Mouse (Mus musculus): ENCODE data around the gene Kremen1.

Kremen1 gene

GRCm38 (mm10) chr11:5215401-5216187 lies 45.8 kb downstream of the Kremen1 start:
- no peak for DNase-seq

GRCm38 (mm10) chr11:5214483-5215040 lies 46.8 kb downstream of the Kremen1 start:
- DNase-seq, result no peak

GRCm38 (mm10) chr11:5203054-5203453 lies 58.3 kb downstream of the Kremen1 start:
- no peak for DNase-seq

- DNase-seq, result no peak
These were observed 59.3 kb downstream of the Kremen1 start for GRCm38 (mm10) chr11:5201799-5202680.

GRCm38 (mm10) chr11:5199879-5200278 lies 61.5 kb downstream of the Kremen1 start:
- no peak for DNase-seq

- no peak for DNase-seq
These were observed 64.3 kb downstream of the Kremen1 start for GRCm38 (mm10) chr11:5197068-5197467.

- DNase-seq, result no peak
These were observed 64.8 kb downstream of the Kremen1 start for GRCm38 (mm10) chr11:5196583-5196982.

- no peak for DNase-seq
These were observed 67.8 kb downstream of the Kremen1 start for GRCm38 (mm10) chr11:5193576-5193881.

GRCm38 (mm10) chr11:5192840-5193575 lies 68.3 kb downstream of the Kremen1 start:
- no peak for DNase-seq

GRCm38 (mm10) chr11:5192084-5192516 lies 69.3 kb downstream of the Kremen1 start:
- DNase-seq, result no peak

- DNase-seq, result no peak
These were observed 72.0 kb downstream of the Kremen1 start for GRCm38 (mm10) chr11:5189239-5189933.

- no peak for DNase-seq
These were observed 73.2 kb downstream of the Kremen1 start for GRCm38 (mm10) chr11:5188170-5188569.

- no peak for DNase-seq
These were observed 76.5 kb downstream of the Kremen1 start for GRCm38 (mm10) chr11:5184832-5185231.

GRCm38 (mm10) chr11:5184250-5184649 lies 77.1 kb downstream of the Kremen1 start:
- DNase-seq, result peak in 1 of 2 experiments; percentile 8

- no peak for DNase-seq
These were observed 78.5 kb downstream of the Kremen1 start for GRCm38 (mm10) chr11:5182870-5183269.

GRCm38 (mm10) chr11:5181850-5182404 lies 79.4 kb downstream of the Kremen1 start:
- DNase-seq, result peak; percentile 77 to 93

- DNase-seq, result no peak
These were observed 82.0 kb downstream of the Kremen1 start for GRCm38 (mm10) chr11:5179391-5179790.

- peak; percentile 51 to 60 for DNase-seq
These were observed 84.2 kb downstream of the Kremen1 start for GRCm38 (mm10) chr11:5177171-5177570.

GRCm38 (mm10) chr11:5176685-5177084 lies 84.7 kb downstream of the Kremen1 start:
- no peak for DNase-seq

GRCm38 (mm10) chr11:5175866-5176265 lies 85.5 kb downstream of the Kremen1 start:
- no peak for DNase-seq

GRCm38 (mm10) chr11:5175141-5175540 lies 86.2 kb downstream of the Kremen1 start:
- no peak for DNase-seq

- no peak for DNase-seq
These were observed 88.5 kb downstream of the Kremen1 start for GRCm38 (mm10) chr11:5172861-5173260.
